Mouse (Mus musculus) midbrain, embryonic 15.5 days (tissue): Measurements from ENCODE around the gene Gm45194. TPM values are rescaled to one million over a fixed set of nuclear protein-coding genes. Genes with fewer than 3 reads are reported as not detected.

Experiments
- ATAC-seq: fragments of 200-750 bp; cut with Nextera tagmentation; replicated peaks from 2 replicates; pipeline ENCODE4 v1.8.0; 2017; ENCODE audit warnings: moderate TSS enrichment
- H3K27ac ChIP-seq: fragments of 300-500 bp; sonication (generic); 2 replicates; pipeline ENCODE4 v1.5.1; 2015; ENCODE audit warnings: mild to moderate bottlenecking, inconsistent platforms
- H3K27me3 ChIP-seq: fragments of 300-500 bp; sonication (generic); replicated peaks from 2 replicates; pipeline ENCODE4 v1.6.1; 2015; ENCODE audit warnings: inconsistent platforms
- H3K36me3 ChIP-seq: fragments of 300-500 bp; sonication (generic); replicated peaks from 2 replicates; pipeline ENCODE4 v1.6.1; 2015; ENCODE audit warnings: inconsistent platforms
- H3K4me1 ChIP-seq: fragments of 300-500 bp; sonication (generic); 2 replicates; pipeline ENCODE4 v1.6.1; 2015; ENCODE audit warnings: inconsistent platforms
- H3K4me2 ChIP-seq: fragments of 300-500 bp; sonication (generic); 2 replicates; pipeline ENCODE4 v1.6.1; 2015; ENCODE audit warnings: inconsistent platforms, mild to moderate bottlenecking, moderate library complexity
- H3K4me3 ChIP-seq: fragments of 300-500 bp; sonication (generic); 2 replicates; pipeline ENCODE4 v1.5.1; 2015; ENCODE audit warnings: mild to moderate bottlenecking, inconsistent platforms
- H3K9ac ChIP-seq: fragments of 300-500 bp; sonication (generic); 2 replicates; pipeline ENCODE4 v1.6.1; 2015; ENCODE audit warnings: mild to moderate bottlenecking, inconsistent platforms
- H3K9me3 ChIP-seq: fragments of 300-500 bp; sonication (generic); 2 replicates; pipeline ENCODE4 v1.6.1; 2016; ENCODE audit warnings: inconsistent platforms
- WGBS: fragments of 180-500 bp; shearing (Covaris S2); methylation state at CpG from one replicate; pipeline ENCODE4 v1.1.7; 2015; ENCODE audit warnings: mixed read lengths; 5-methylcytosine and 5-hydroxymethylcytosine counted together
- polyA plus RNA-seq: library from polyadenylated mRNA; unstranded; fragments of >200 nt; fragmentation: Nextera tagmentation; extraction: Ambion mirVana; gene quantifications from 2 replicates; pipeline ENCODE4 v1.2.1, GENCODE M21; 2015

The Gm45194 gene
- polyA plus RNA-seq, 1 experiment from 2014 or later, result 0.36 TPM

DNA sequence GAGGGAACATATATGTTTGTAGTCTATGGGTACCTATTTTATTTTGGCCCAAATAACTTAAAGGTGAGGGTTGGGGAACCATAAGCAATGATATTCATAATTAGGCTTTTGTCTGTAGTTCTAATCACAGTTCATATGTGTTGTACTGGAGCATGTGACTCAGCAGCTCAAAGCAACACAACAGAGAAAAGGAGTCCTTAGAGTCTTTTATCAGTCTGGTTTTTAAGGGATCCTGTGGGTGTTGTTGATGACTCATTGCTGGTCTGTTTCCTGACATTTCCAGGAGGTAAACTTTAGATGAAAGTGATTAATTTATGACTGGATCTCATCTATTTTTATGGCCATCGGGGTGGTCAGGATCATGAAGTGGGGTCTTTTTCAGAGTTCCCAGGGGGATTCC, 382.4 kb downstream of the Gm45194 start:
- Histone ChIP-seq H3K27ac (no peak overlapping the region), H3K27me3 (no peaks in the 10 kb centered on the region), H3K9ac (no peak overlapping the region), H3K4me3 (no peak overlapping the region), H3K4me2 (no peak overlapping the region), H3K36me3 (no peaks in the 10 kb centered on the region), H3K4me1 (no peaks in the 10 kb centered on the region), H3K9me3 (no peaks in the 10 kb centered on the region)
- no peak for ATAC-seq
- 91% methylated on average over 1 of the region's 1 CpGs for WGBS

Other genes with a start within 250 kb of the Gm45194 start
- gene Hdx, start 194.3 kb upstream of the Gm45194 start, polyA plus RNA-seq, result 1.6 TPM in 2 replicates
- 0.37 and 0.97 TPM in 2 replicates for gene Tex16, start 119.6 kb downstream of the Gm45194 start, polyA plus RNA-seq